Mouse (Mus musculus): ENCODE measurements around the gene Dennd6b. TPM values are rescaled to one million over a fixed set of nuclear protein-coding genes. Genes with fewer than 3 reads are reported as not detected.

Gene Dennd6b
- polyA plus RNA-seq, 1 experiment from 2014 or later, result 4.1 TPM

- TF ChIP-seq CTCF (IDR thresholded peaks at IDR 0.05; ENCODE audit: low read depth), result no peak
- no peak for TF ChIP-seq EP300 (optimal IDR thresholded peaks at IDR 0.05)
- no peaks in the 10 kb centered on the region for H3K27me3 ChIP-seq (ENCODE audit: control insufficient read depth, insufficient read depth, low read length)
- H3K4me3 ChIP-seq (ENCODE audit: low read depth, low read length), result peak overlapping the region; percentile 88; the same call in 1 of the 2 replicates
- DNase-seq (ENCODE audit: low spot score), result peak; percentile 85
- peaks cover 29% of the 10 kb centered on the region for H3K4me1 ChIP-seq (replicated peaks; ENCODE audit: control insufficient read depth, insufficient read depth)
- H3K9me3 ChIP-seq (ENCODE audit: control insufficient read depth, low read length), result no peaks in the 10 kb centered on the region
- H3K27ac ChIP-seq (replicated peaks), result peak overlapping the region; percentile 95
- H3K36me3 ChIP-seq (ENCODE audit: control insufficient read depth, insufficient read depth, low read length), result no peaks in the 10 kb centered on the region
- peak overlapping the region; percentile 83 for H3K4me2 ChIP-seq (replicated peaks; ENCODE audit: low read depth)
- WGBS, result 49% methylated on average over 4 of the region's 4 CpGs
- peak overlapping the region; percentile 87 for H3K9ac ChIP-seq (ENCODE audit: low read length)
- peak; percentile 53 for ATAC-seq (ENCODE audit: low FRiP score, low TSS enrichment)
Observed at GRCm38 (mm10) chr15:89177576-89178259, 18.6 kb downstream of the Dennd6b start.

GRCm38 (mm10) chr15:89177121-89177520 is 19.2 kb downstream of the Dennd6b start:
- H3K9me3 ChIP-seq (ENCODE audit: control insufficient read depth, low read length), result no peaks in the 10 kb centered on the region
- H3K4me1 ChIP-seq (replicated peaks; ENCODE audit: control insufficient read depth, insufficient read depth), result peaks cover 29% of the 10 kb centered on the region
- H3K36me3 ChIP-seq (ENCODE audit: control insufficient read depth, insufficient read depth, low read length), result no peaks in the 10 kb centered on the region
- peak overlapping the region; percentile 83 for H3K4me2 ChIP-seq (replicated peaks; ENCODE audit: low read depth)
- ATAC-seq (ENCODE audit: low FRiP score, low TSS enrichment), result 0 out of 2 replicates have a peak, but pooled peaks have one; percentile 8
- no peaks in the 10 kb centered on the region for H3K27me3 ChIP-seq (ENCODE audit: control insufficient read depth, insufficient read depth, low read length)
- TF ChIP-seq CTCF (IDR thresholded peaks at IDR 0.05; ENCODE audit: low read depth) (no peak), EP300 (optimal IDR thresholded peaks at IDR 0.05) (no peak)
- 3% methylated on average over 5 of the region's 5 CpGs for WGBS
- H3K4me3 ChIP-seq (ENCODE audit: low read depth, low read length), result 0 out of 2 replicates have a peak overlapping the region, but pooled peaks have one; percentile 1
- peak; percentile 90 for DNase-seq (ENCODE audit: low spot score)
- H3K27ac ChIP-seq (replicated peaks), result peak overlapping the region; percentile 95
- peak overlapping the region; percentile 58 for H3K9ac ChIP-seq (ENCODE audit: low read length)

- TF ChIP-seq CTCF (IDR thresholded peaks at IDR 0.05; ENCODE audit: low read depth) (no peak), EP300 (optimal IDR thresholded peaks at IDR 0.05) (no peak)
- Histone ChIP-seq H3K36me3 (ENCODE audit: control insufficient read depth, insufficient read depth, low read length) (no peaks in the 10 kb centered on the region), H3K9me3 (ENCODE audit: control insufficient read depth, low read length) (no peaks in the 10 kb centered on the region), H3K9ac (ENCODE audit: low read length) (no peak overlapping the region), H3K4me1 (replicated peaks; ENCODE audit: control insufficient read depth, insufficient read depth) (peaks cover 27% of the 10 kb centered on the region), H3K4me3 (ENCODE audit: low read depth, low read length) (no peak overlapping the region), H3K27me3 (ENCODE audit: control insufficient read depth, insufficient read depth, low read length) (no peaks in the 10 kb centered on the region), H3K4me2 (replicated peaks; ENCODE audit: low read depth) (peak overlapping the region; percentile 25), H3K27ac (replicated peaks) (peak overlapping the region; percentile 95)
- 52% methylated on average over 13 of the region's 13 CpGs for WGBS
- no peak for ATAC-seq (ENCODE audit: low FRiP score, low TSS enrichment)
- no peak for DNase-seq (ENCODE audit: low spot score)
Observed at GRCm38 (mm10) chr15:89175411-89176155, 20.7 kb downstream of the Dennd6b start.

GRCm38 (mm10) chr15:89174889-89175339 is 21.4 kb downstream of the Dennd6b start:
- Histone ChIP-seq H3K4me2 (replicated peaks; ENCODE audit: low read depth) (peak overlapping the region; percentile 100), H3K9ac (ENCODE audit: low read length) (no peak overlapping the region; the same call in 1 of the 2 replicates), H3K27me3 (ENCODE audit: control insufficient read depth, insufficient read depth, low read length) (no peaks in the 10 kb centered on the region), H3K36me3 (ENCODE audit: control insufficient read depth, insufficient read depth, low read length) (no peaks in the 10 kb centered on the region), H3K4me1 (replicated peaks; ENCODE audit: control insufficient read depth, insufficient read depth) (peaks cover 31% of the 10 kb centered on the region), H3K27ac (replicated peaks) (peak overlapping the region; percentile 95), H3K4me3 (ENCODE audit: low read depth, low read length) (no peak overlapping the region), H3K9me3 (ENCODE audit: control insufficient read depth, low read length) (no peaks in the 10 kb centered on the region)
- WGBS, result 42% methylated on average over 11 of the region's 11 CpGs
- no peak for TF ChIP-seq EP300 (optimal IDR thresholded peaks at IDR 0.05)
- no peak for TF ChIP-seq CTCF (IDR thresholded peaks at IDR 0.05; ENCODE audit: low read depth)
- no peak for DNase-seq (ENCODE audit: low spot score)
- no peak for ATAC-seq (ENCODE audit: low FRiP score, low TSS enrichment)

- DNase-seq (ENCODE audit: low spot score), result peak; percentile 88
- Histone ChIP-seq H3K4me1 (replicated peaks; ENCODE audit: control insufficient read depth, insufficient read depth) (peaks cover 41% of the 10 kb centered on the region), H3K4me3 (ENCODE audit: low read depth, low read length) (peak overlapping the region; percentile 57), H3K9me3 (ENCODE audit: control insufficient read depth, low read length) (no peaks in the 10 kb centered on the region), H3K27me3 (ENCODE audit: control insufficient read depth, insufficient read depth, low read length) (no peaks in the 10 kb centered on the region), H3K27ac (replicated peaks) (peak overlapping the region; percentile 95), H3K36me3 (ENCODE audit: control insufficient read depth, insufficient read depth, low read length) (no peaks in the 10 kb centered on the region), H3K4me2 (replicated peaks; ENCODE audit: low read depth) (peak overlapping the region; percentile 100), H3K9ac (ENCODE audit: low read length) (peak overlapping the region; percentile 71)
- peak; percentile 72 for ATAC-seq (ENCODE audit: low FRiP score, low TSS enrichment)
- TF ChIP-seq EP300 (optimal IDR thresholded peaks at IDR 0.05) (no peak), CTCF (IDR thresholded peaks at IDR 0.05; ENCODE audit: low read depth) (0 out of 2 replicates have a peak, but pooled peaks have one; percentile 6)
- 4% methylated on average over 8 of the region's 15 CpGs for WGBS
Observed at GRCm38 (mm10) chr15:89173906-89174214, 22.4 kb downstream of the Dennd6b start.

All from stomach, postnatal 0 days (tissue).